Comparison of ENCODE assay signal across 8 mouse cellular contexts in genomic region chr13:9094186-9094980, GRCm38 (mm10). TPM values are rescaled to one million over a fixed set of nuclear protein-coding genes. Genes with fewer than 3 reads are reported as not detected.
DNase-seq lines count a peak whose midpoint lies in the region; ATAC-seq and TF ChIP-seq lines count a peak whose summit lies in the region.

No protein-coding gene starts in this region.

- intact Hi-C loops in gastrocnemius, postnatal 36 days (cut with DNase I): loop anchor here (5.0 kb wide), 1 partner anchor 92 kb away; no protein-coding TSS in a partner anchor

- DNase-seq in right cerebral cortex, postnatal 10 days (ENCODE audit: low spot score in 2 of 2): peak; percentile 30 to 43
- no peak for DNase-seq in right cerebral cortex, adult 2 months (ENCODE audit: low spot score in 2 of 2)
- peak; percentile 13 to 32 for DNase-seq in gastrocnemius, postnatal 36 days
- DNase-seq in liver, embryonic 13.5 days: peak; percentile 50
- peak; percentile 38 for DNase-seq in thymus, postnatal 0 days (ENCODE audit: low spot score)

- peaks cover 53% of the 10 kb centered on the region for H3K79me2 ChIP-seq in myocyte (ENCODE audit: control insufficient read depth, insufficient read depth)

- 1% methylated on average over 62 of the region's 63 CpGs for WGBS in intestine, embryonic 15.5 days
- WGBS in liver, embryonic 13.5 days (ENCODE audit: insufficient replicate concordance): under 1% methylated on average over 56 of the region's 63 CpGs

- peak overlapping the region; percentile 97 for H3K9ac ChIP-seq in intestine, embryonic 15.5 days
- H3K9ac ChIP-seq in liver, embryonic 13.5 days: peak overlapping the region; percentile 99

- H3K27me3 ChIP-seq in intestine, embryonic 15.5 days (replicated peaks): no peaks in the 10 kb centered on the region
- no peaks in the 10 kb centered on the region for H3K27me3 ChIP-seq in liver, embryonic 13.5 days
- no peaks in the 10 kb centered on the region for H3K27me3 ChIP-seq in myocyte (ENCODE audit: control insufficient read depth, insufficient read depth, insufficient read length)

- 0 out of 2 replicates have a peak, but pooled peaks cover 5% of the 10 kb centered on the region for H3K4me1 ChIP-seq in intestine, embryonic 15.5 days (replicated peaks)
- H3K4me1 ChIP-seq in liver, embryonic 13.5 days (replicated peaks): peaks cover 66% of the 10 kb centered on the region

- H3K27ac ChIP-seq in intestine, embryonic 15.5 days: peak overlapping the region; percentile 96
- peak overlapping the region; percentile 96 for H3K27ac ChIP-seq in liver, embryonic 13.5 days

- no peaks in the 10 kb centered on the region for H3K9me3 ChIP-seq in intestine, embryonic 15.5 days
- H3K9me3 ChIP-seq in liver, embryonic 13.5 days (replicated peaks): no peaks in the 10 kb centered on the region

- TF ChIP-seq POLR2A in myocyte (IDR thresholded peaks at IDR 0.05; ENCODE audit: insufficient read length, low read depth): no peak

- H3K4me3 ChIP-seq in intestine, embryonic 15.5 days (replicated peaks): peak overlapping the region; percentile 96
- H3K4me3 ChIP-seq in liver, embryonic 13.5 days (replicated peaks): peak overlapping the region; percentile 97
- peak overlapping the region; percentile 33 for H3K4me3 ChIP-seq in myocyte

- H3ac ChIP-seq in myocyte (ENCODE audit: control insufficient read depth, insufficient read length): peak overlapping the region; percentile 59

- H3K4me2 ChIP-seq in intestine, embryonic 15.5 days (replicated peaks): peak overlapping the region; percentile 63
- peak overlapping the region; percentile 82 for H3K4me2 ChIP-seq in liver, embryonic 13.5 days
- H3K4me2 ChIP-seq in myocyte (ENCODE audit: low read depth): peak overlapping the region; percentile 85

- ATAC-seq in common myeloid progenitor, adult 5-6 weeks (replicated peaks; ENCODE audit: low read depth, poor library complexity, severe bottlenecking): peak; percentile 8; the same call in 1 of the 2 replicates
- peak; percentile 78 for ATAC-seq in intestine, embryonic 15.5 days
- peak; percentile 56 for ATAC-seq in liver, embryonic 13.5 days (ENCODE audit: low read depth)

- H3K36me3 ChIP-seq in intestine, embryonic 15.5 days: no peaks in the 10 kb centered on the region
- H3K36me3 ChIP-seq in liver, embryonic 13.5 days: peaks cover 6% of the 10 kb centered on the region; the same call in 1 of the 2 replicates
- H3K36me3 ChIP-seq in myocyte (ENCODE audit: control insufficient read depth, insufficient read depth): no peaks in the 10 kb centered on the region

TF ChIP-seq in myocyte, 11 proteins besides CTCF, POLR2A, EP300 and RAD21:
- no peak for TF ChIP-seq TCF3 (IDR thresholded peaks at IDR 0.05; ENCODE audit: insufficient read length, low read depth)
- no peak for TF ChIP-seq E2F4 (IDR thresholded peaks at IDR 0.05; ENCODE audit: insufficient read depth)
- TF ChIP-seq POLR2AphosphoS2 (IDR thresholded peaks at IDR 0.05; ENCODE audit: insufficient read length, low read depth): no peak
- TF ChIP-seq CEBPB (IDR thresholded peaks at IDR 0.05; ENCODE audit: insufficient read depth, poor library complexity, severe bottlenecking): no peak
- no peak for TF ChIP-seq MYOD1 (IDR thresholded peaks at IDR 0.05; ENCODE audit: control insufficient read depth in 1 of 3, insufficient read length in 2 of 3, low read depth in 2 of 3)
- no peak for TF ChIP-seq MAX (IDR thresholded peaks at IDR 0.05; ENCODE audit: low read depth)
- no peak for TF ChIP-seq SRF (IDR thresholded peaks at IDR 0.05; ENCODE audit: control insufficient read depth, insufficient read length, low read depth)
- TF ChIP-seq TCF12 (IDR thresholded peaks at IDR 0.05; ENCODE audit: insufficient read depth, poor library complexity, severe bottlenecking): no peak
- no peak for TF ChIP-seq REST (IDR thresholded peaks at IDR 0.05; ENCODE audit: insufficient read depth, insufficient read length)
- no peak for TF ChIP-seq MYOG (IDR thresholded peaks at IDR 0.05; ENCODE audit: control insufficient read depth in 1 of 3, insufficient read depth in 1 of 3, insufficient read length in 2 of 3, low read depth in 2 of 3)

RNA-seq across cellular contexts. Expression of gene Larp4b, which starts 0.7 kb away (rescaled TPM):
- total RNA-seq in common myeloid progenitor, adult 5-6 weeks (2017): 90.9 and 92.9 TPM in 2 replicates
- 10 to 100 TPM; 66.0 to 67.8 TPM for total RNA-seq in gastrocnemius, postnatal 36 days (2021)
- polyA plus RNA-seq in intestine, embryonic 15.5 days (2015; fragmentation: Nextera tagmentation; extraction: Ambion mirVana): 37.6 and 38.3 TPM in 2 replicates
- polyA plus RNA-seq in liver, embryonic 13.5 days (2015; fragmentation: Nextera tagmentation; extraction: Ambion mirVana): 23.7 and 27.6 TPM in 2 replicates
- polyA plus RNA-seq in myocyte (2012; fragmentation: generic; extraction: Trizol): 20.3 TPM
- 31.1 and 33.2 TPM in 2 replicates for polyA plus RNA-seq in thymus, postnatal 0 days (2015; fragmentation: Nextera tagmentation; extraction: Ambion mirVana)

Comparison
In these comparisons a context has a peak if more than half of its experiments do, and no peak if none do; other contexts are left out.
1. DNase-seq: peak in right cerebral cortex, postnatal 10 days (2 of 2), gastrocnemius, postnatal 36 days (2 of 2), liver, embryonic 13.5 days (single experiment) and thymus, postnatal 0 days (single experiment); none in right cerebral cortex, adult 2 months (0 of 2).
2. ATAC-seq: peak in every context shown above with its lines; median percentile 78 in intestine, embryonic 15.5 days; 56 in liver, embryonic 13.5 days; 8 in common myeloid progenitor, adult 5-6 weeks.
3. H3K4me3 ChIP-seq: peak in every context shown above with its lines; median percentile 97 in liver, embryonic 13.5 days; 96 in intestine, embryonic 15.5 days; 33 in myocyte.
4. Peak in every context shown above with its lines, with median percentiles within 50 percentile points of each other: H3K4me2 ChIP-seq.